Mouse (Mus musculus) heart, adult 11 months (tissue): ENCODE data around the gene Pgm5.
"Not testable (repeated sequence)": the region's sequence is repeated elsewhere in the genome, so short reads cannot be mapped to it uniquely, and the experiment has no call there.

Experiments
- DNase-seq: peaks from one replicate; pipeline ENCODE4 v3.0.0; 2022

Pgm5 gene

DNA sequence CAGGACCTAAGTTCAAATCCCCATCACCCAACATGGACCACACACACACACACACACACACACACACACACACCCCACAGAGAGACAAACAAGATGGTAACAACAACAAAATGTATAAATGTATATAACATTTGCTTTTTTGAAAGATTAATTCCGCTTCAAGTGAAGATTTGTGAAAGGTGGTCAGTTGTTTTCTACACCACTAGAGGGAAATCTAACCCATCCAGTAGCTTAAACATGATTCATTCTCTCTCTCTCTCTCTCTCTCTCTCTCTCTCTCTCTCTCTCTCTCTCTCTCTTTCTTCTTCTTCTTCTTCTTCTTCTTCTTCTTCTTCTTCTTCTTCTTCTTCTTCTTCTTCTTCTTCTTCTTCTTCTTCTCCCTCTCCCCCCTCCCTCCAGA is 158.5 kb downstream of the Pgm5 start:
- not testable (repeated sequence) for DNase-seq

DNA sequence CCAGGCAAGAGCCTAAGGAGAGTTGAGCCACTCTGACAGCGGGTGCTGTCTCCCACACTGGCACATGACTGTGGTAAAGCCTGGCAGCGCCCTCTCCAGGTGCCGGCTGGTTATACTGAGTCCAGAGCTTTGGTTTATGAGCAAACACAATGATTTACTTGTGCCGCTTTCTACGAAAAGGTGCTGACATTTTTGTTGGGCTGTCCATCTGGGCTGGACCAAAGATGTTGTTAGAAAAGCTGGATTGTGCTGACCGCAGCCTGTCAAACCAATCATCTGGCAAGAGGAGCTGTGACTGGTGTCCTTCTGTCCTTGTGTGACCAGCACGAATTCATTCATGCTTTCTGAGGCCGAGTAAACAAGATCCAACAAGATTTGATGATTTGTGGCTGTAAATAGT is 159.9 kb downstream of the Pgm5 start:
- peak; percentile 81 for DNase-seq

DNA sequence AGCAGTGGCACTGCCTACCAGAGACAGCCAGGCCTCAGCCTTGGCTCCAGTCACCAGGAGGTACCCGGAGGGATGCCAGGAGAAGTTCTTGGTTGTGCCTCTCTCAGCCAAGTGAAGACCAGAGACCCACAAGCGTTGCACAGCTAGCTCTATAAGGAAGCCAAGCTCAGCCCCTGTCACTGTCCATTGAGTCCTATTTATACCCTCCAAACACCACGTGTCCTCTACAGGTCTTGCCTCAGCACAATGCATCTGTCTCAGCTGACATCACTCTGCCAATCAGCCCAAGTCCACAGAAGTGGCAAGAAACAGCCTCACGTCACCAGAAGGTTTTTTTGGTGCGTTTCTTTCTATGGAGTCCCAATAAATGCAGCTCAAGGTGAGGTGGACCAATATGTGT is 161.0 kb downstream of the Pgm5 start:
- peak; percentile 76 for DNase-seq

DNA sequence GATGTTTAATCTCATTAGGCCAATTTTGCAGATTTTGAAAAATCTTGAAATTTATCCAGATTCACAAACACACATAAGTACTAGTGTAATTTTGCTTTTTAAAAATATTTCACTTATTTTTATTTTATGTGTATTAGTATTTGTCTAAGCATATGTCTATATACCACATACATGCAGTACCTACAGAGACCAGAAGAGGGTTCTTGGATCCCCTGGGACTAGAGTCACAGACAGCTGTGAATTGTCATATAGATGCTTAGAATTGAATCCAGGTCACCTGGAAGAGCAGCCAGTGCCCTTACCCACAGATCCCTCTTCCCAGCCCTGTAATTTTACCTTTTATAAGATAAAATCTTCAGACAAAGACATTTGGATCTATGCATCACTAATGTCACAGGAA is 161.7 kb downstream of the Pgm5 start:
- DNase-seq: peak; percentile 22

- no peak for DNase-seq
These were observed 162.5 kb downstream of the Pgm5 start for GRCm38 (mm10) chr19:24699196-24699595.

DNA sequence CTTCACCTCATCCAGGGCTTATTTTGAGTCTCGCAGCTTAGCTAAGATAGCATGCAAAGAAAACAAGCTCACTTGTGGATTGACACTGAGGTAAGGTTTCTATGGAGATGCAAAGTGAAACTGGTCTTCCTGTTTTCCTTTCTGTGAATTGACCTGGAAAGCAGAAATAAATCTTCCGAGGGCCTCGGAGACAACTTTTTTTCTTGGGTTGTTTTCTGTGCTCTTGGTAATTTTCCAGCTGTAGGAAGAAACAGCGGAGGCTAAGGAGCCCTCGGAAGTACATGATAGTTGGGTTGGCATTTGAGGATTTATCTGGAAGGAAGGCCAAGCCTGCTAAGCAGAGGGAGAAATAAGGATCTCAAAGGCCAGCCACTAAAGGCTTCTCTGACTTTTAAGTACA is 163.0 kb downstream of the Pgm5 start:
- peak; percentile 64 for DNase-seq

DNA sequence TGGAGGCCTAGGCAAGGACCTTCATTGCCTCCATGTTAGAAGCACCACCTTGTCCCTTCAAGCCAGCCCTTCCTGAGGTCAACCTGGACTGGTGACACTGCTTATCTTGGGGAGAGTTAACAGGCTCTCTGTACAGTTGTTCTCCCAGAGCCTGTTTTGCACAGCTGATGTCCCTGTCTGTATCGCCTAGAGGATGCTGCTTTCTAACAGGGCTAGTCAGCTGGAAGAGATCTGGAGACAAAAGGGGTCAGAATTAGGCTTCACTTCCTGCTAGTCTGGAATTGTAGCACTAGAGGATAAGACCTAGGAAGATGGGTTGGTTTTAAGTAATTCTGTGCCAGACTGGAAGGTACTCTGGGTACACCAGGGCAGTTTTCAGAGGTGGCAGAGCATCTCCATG is 163.7 kb downstream of the Pgm5 start:
- DNase-seq: peak; percentile 83

DNA sequence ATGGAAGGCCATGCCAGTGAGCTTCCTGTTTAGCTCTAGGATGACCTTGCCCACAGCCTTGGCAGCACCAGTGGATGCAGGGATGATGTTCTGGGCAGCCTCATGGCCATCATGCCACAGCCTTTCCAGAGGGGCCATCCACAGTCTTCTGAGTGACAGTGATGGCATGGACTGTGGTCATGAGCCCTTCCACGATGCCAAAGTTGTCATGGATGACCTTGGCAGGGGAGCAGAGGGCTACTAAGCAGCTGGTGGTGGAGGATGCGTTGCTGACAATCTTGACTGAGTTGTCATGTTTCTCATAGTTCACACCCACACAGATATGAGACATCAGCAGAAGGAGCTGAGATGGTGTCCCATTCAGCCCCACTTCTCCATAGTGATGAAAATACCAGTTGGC is 169.0 kb downstream of the Pgm5 start:
- peak; percentile 93 for DNase-seq

DNA sequence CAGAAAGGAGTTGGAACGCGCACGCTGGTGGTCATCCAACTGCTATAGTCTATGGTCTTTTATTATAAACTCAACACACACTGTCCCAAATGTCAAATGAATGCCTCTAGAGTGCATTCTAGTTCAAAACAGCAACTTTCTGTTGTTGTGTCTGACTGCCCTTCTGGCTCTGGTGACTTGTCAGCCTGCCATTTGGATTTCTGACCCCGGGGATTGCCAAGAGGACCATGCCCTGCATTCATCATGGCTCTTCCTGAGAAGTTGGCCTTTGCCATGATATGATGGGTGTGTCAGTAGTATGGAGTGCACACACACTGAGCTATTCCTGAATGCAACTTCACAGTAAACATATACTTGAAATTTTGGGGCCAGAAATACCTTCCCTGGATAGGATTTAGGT is 172.1 kb downstream of the Pgm5 start:
- no peak for DNase-seq

DNA sequence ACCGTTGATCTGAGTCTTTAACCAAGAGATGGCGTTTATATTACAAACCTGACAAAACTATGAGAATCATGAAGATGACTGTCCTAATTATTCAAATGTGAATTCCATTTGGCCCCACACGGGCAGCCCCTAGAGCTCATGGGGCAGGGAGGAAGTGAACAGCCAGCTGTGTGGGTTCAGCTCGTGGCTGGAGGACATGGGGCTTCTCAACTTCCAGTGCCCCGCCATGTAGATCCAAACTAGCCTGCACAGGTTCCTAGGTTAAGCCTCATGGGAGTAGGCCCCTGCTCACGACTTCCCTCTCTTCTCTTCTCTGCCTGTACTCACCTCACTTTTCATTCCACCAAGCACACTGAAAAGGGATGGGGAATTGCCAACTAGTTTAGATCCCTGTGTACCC is 173.3 kb downstream of the Pgm5 start:
- DNase-seq: peak; percentile 11

DNA sequence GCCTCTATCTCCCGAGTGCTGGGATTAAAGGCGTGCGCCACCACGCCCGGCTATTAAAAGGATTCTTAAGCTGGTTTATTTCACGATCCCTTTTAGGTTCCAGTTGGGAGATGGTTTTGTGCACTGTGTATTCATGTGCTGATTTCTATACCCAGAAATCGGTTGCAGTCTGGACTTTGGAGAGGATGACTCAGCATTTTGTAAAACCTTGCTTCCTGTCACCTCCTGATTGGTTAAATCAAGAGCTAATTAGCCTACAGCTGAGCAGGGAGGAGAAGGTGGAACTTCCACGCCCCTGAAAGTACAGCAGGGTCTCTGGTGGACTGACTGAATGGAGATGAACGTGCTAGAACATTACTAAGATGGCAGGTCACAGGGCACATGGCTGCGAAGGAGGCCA is 175.2 kb downstream of the Pgm5 start:
- peak; percentile 24 for DNase-seq

DNA sequence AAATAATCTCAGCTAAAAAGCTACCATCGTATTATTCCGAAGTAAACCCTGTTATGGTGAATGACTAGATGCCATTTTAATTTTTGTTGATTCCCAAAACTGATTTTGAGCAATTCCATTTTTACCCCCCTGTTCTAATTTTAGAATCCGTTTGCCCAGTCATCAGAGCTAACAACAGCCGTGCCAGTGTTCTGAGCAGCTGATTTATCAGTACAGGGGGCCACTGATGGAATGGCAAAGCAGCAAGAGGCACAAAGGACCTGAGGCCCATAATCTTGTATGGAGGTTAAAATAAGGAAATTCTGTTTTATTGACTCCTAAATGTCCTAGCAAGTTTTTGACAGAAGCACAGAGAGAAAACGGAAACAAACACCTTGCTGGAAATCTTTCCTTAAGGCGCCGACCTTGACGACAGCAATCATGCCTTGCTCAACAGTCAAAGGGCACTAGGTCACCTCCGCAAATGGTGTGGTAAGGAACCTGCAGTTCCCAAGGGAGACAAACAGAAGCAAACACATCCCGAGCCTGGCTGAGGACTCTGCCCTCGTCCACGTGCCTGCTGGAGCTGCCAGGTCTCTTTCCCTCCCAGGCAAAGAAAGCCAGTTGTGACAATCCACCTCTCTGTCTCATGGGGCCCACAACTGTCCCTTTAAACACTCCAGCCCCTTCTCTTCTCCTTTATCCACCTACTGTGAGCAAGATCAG is 178.5 kb downstream of the Pgm5 start:
- DNase-seq: peak; percentile 96

DNA sequence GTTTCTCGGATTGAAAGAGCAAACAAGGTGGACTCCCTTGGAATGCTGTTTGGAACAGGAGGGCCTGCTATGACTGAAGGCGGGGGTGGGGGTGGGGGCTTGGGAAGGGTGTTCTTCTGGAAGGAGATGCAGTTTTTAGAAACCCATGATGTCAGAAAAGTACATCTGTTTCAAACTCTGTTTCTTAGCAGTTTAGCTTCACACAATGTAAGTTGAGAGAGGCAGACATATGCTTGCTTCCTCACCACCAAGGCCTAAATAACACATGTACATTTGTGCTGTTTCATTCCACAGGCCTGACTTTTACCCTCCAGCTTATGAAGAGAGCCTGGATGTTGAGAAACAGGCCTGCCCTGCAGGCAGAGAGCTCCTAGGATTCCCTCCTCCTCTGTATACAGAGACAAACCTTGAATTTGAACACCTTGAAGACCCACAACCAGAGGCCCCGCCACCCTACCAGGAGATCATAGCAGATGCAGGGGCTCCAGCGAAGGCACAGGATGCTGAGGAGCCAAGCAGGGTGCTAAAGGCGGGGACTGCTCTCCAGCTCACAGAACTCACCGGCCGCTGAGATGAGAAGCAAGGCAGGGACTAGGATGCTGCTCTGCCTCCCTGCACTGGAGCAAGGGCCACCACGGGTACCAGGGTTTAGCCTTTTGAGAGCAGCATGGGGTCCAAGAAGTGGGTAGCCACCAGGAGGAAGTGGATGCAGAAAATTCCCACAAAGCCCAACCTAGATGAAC is 184.2 kb downstream of the Pgm5 start:
- DNase-seq: peak; percentile 81

- DNase-seq: peak; percentile 94
These were observed 185.2 kb downstream of the Pgm5 start for GRCm38 (mm10) chr19:24676429-24676828.

DNA sequence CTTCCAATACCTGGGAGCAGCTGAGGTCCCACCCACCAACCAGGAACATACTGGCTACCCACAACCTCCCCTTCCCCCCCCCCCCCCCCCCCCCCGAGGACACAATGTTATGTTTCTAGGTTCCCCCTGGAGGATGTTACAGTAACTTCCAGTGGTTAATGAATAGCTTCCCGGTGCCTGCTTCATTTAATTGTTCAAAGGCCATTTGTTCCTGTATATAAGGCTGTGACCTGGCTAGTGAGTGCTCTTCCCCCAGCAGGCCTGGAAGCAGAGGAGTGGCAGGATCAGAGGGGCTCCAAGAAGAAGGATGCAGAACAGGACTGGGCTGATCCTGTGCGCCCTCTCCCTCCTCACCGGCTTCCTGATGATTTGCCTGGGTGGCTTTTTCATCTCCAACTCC is 187.9 kb downstream of the Pgm5 start, which contains the start of gene Tmem252:
Tmem252 (plus strand) TSS at position 247 of the 400 bp plus-strand sequence.
- peak; percentile 84 for DNase-seq

GRCm38 (mm10) chr19:24673331-24673730 is 188.3 kb downstream of the Pgm5 start:
- peak; percentile 93 for DNase-seq

GRCm38 (mm10) chr19:24672366-24672960 is 189.2 kb downstream of the Pgm5 start:
- peak; percentile 90 for DNase-seq

GRCm38 (mm10) chr19:24671571-24671970 is 190.1 kb downstream of the Pgm5 start:
- peak; percentile 91 for DNase-seq

GRCm38 (mm10) chr19:24667527-24667926 is 194.1 kb downstream of the Pgm5 start:
- peak; percentile 31 for DNase-seq

DNA sequence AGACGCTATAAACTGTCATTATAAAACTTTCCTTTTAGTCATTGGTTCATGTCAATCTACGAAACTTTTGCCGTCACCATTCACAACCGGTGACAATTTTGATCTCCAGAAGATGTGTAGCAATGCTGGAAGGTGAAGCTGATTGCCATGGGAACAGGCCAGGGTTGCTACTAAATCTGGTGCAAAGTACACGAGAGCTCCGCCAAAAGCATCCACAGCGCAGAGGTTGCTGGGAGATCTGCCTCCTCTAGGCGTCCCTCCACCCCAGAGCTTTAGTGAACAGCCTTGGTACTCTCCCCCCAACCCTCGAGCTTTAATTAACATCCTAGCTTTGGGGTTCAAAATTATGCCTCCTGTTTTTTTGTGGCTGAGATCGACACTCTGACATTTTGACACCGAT is 195.9 kb downstream of the Pgm5 start:
- peak; percentile 66 for DNase-seq

GRCm38 (mm10) chr19:24662346-24662745 is 199.3 kb downstream of the Pgm5 start:
- DNase-seq: no peak

GRCm38 (mm10) chr19:24656981-24657380 is 204.7 kb downstream of the Pgm5 start:
- DNase-seq: peak; percentile 73

- peak; percentile 81 for DNase-seq
These were observed 208.3 kb downstream of the Pgm5 start for GRCm38 (mm10) chr19:24653230-24653799.
